ENCODE assay signal across 12 mouse cellular contexts in the genomic region with DNA sequence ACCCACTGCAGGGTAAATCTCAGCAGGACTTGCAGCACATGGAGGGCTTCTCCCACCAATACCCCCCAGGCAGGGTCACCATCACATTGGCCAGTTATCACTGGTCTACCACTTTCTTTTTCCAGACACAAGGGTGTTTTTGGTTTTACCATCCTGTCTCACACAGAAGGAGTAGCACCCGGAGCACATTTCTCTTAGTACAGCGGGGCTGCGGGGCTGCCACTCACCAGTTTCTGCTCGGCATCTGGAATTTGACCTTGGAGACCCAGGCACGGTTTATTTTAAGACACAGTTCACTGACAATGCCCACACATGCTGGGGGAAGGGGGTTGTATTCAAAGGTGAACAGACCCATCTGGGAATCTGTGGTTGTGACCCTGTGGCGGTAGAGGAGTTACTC. TPM values are rescaled to one million over a fixed set of nuclear protein-coding genes. Genes with fewer than 3 reads are reported as not detected.
DNase-seq lines count a peak whose midpoint lies in the region.
"Had no signal": no experiment of that assay in that cellular context is flagged by ENCODE, and none has a peak within 500 bp of the region (broad histone marks: within the 10 kb centered on the region; RNA-seq: fewer than 3 reads in every experiment).

No protein-coding gene starts in this region.

- peak overlapping the region; percentile 94 for H3K27ac ChIP-seq in heart, embryonic 10.5 days
- peak overlapping the region; percentile 91 for H3K27ac ChIP-seq in limb, embryonic 10.5 days
- H3K27ac ChIP-seq: liver, embryonic 14.5 days had no signal

- peaks cover 34% of the 10 kb centered on the region for H3K4me1 ChIP-seq in heart, embryonic 10.5 days
- peaks cover 52% of the 10 kb centered on the region for H3K4me1 ChIP-seq in limb, embryonic 10.5 days

- DNase-seq in heart, embryonic 10.5 days (ENCODE audit: low spot score), result peak; percentile 84
- DNase-seq in heart, adult 9 months (ENCODE audit: low spot score in 2 of 2), result no peak
- peak; percentile 40 for DNase-seq in kidney, postnatal 10 days
- no peak for DNase-seq in kidney, adult 11 months
- DNase-seq in ZHBTc4 (ENCODE audit: low read depth, low spot score), result peak; percentile 50
- DNase-seq in limb, embryonic 10.5 days (ENCODE audit: low spot score), result peak; percentile 79
- DNase-seq in thymus, postnatal 36 days, result no peak
- no peak for DNase-seq in cerebellum, adult 18-20 months
- DNase-seq: gastrocnemius, postnatal 36 days; layer of hippocampus, adult 9-11 months had no signal

- no peaks in the 10 kb centered on the region for H3K36me3 ChIP-seq in heart, embryonic 10.5 days
- H3K36me3 ChIP-seq in limb, embryonic 10.5 days, result 0 out of 2 replicates have a peak, but pooled peaks cover 4% of the 10 kb centered on the region

- H3K4me3 ChIP-seq in heart, embryonic 10.5 days, result 0 out of 2 replicates have a peak overlapping the region, but pooled peaks have one; percentile 5
- peak overlapping the region; percentile 14; the same call in 1 of the 2 replicates for H3K4me3 ChIP-seq in limb, embryonic 10.5 days
- H3K4me3 ChIP-seq: erythroblast, embryonic 14.5 days had no signal

- H3K9me3 ChIP-seq in heart, embryonic 10.5 days, result no peaks in the 10 kb centered on the region; the same call in 1 of the 2 replicates
- no peaks in the 10 kb centered on the region for H3K9me3 ChIP-seq in limb, embryonic 10.5 days (replicated peaks)

- no peaks in the 10 kb centered on the region for H3K27me3 ChIP-seq in heart, embryonic 10.5 days (ENCODE audit: insufficient read depth, poor library complexity, severe bottlenecking)
- H3K27me3 ChIP-seq in limb, embryonic 10.5 days (ENCODE audit: low read depth, poor library complexity, severe bottlenecking), result no peaks in the 10 kb centered on the region

- 4% methylated on average over 6 of the region's 6 CpGs for WGBS in heart, embryonic 10.5 days
- WGBS in limb, embryonic 10.5 days, result 2% methylated on average over 6 of the region's 6 CpGs

RNA-seq across cellular contexts. Expression of a gene that starts 28.8 kb away (rescaled TPM):
- 16.9 and 30.5 TPM in 2 replicates for polyA plus RNA-seq in heart, embryonic 10.5 days (2016; fragmentation: Nextera tagmentation; extraction: Ambion mirVana)
- polyA plus RNA-seq in limb, embryonic 10.5 days (2016; fragmentation: Nextera tagmentation; extraction: Ambion mirVana), result 79.5 and 123 TPM in 2 replicates

Comparison
In these comparisons a context has a peak if more than half of its experiments do, and no peak if none do; other contexts are left out.
1. DNase-seq: peak in heart, embryonic 10.5 days (single experiment), kidney, postnatal 10 days (single experiment), ZHBTc4 (single experiment) and limb, embryonic 10.5 days (single experiment); none in heart, adult 9 months (0 of 2), kidney, adult 11 months (single experiment), thymus, postnatal 36 days (0 of 2) and cerebellum, adult 18-20 months (0 of 2).